Mouse (Mus musculus) liver, embryonic 16.5 days (tissue): ENCODE measurements at regions not wholly inside any gene's neighbourhood (a gene's known extent, or its start where the extent isn't known, plus 50 kb on each side); places are given as distances from the start of the nearest gene placed in this dataset.

Source experiments
- ATAC-seq: fragments of 200-750 bp; cut with Nextera tagmentation; 2 replicates; pipeline ENCODE4 v1.8.0; 2017; ENCODE audit warnings: low read depth, mild to moderate bottlenecking, moderate number of reproducible peaks, moderate library complexity
- H3K27ac ChIP-seq: fragments of 300-500 bp; sonication (generic); 2 replicates; pipeline ENCODE4 v1.5.1; 2014; ENCODE audit warnings: mild to moderate bottlenecking, low read length
- H3K27me3 ChIP-seq: fragments of 300-500 bp; sonication (generic); 2 replicates; pipeline ENCODE4 v1.6.1; 2014; ENCODE audit warnings: low read depth, low read length, mixed read lengths; ENCODE audit not compliant: control insufficient read depth, insufficient read depth
- H3K36me3 ChIP-seq: fragments of 300-500 bp; sonication (generic); 2 replicates; pipeline ENCODE4 v1.6.1; 2014; ENCODE audit warnings: mild to moderate bottlenecking; ENCODE audit not compliant: control insufficient read depth, insufficient read depth
- H3K4me1 ChIP-seq: fragments of 300-500 bp; sonication (generic); 2 replicates; pipeline ENCODE4 v1.6.1; 2014; ENCODE audit warnings: low read depth, low read length, mixed read lengths; ENCODE audit not compliant: control insufficient read depth
- H3K4me2 ChIP-seq: fragments of 300-500 bp; sonication (generic); 2 replicates; pipeline ENCODE4 v1.6.1; 2014; ENCODE audit warnings: low read depth, low read length, mixed read lengths
- H3K4me3 ChIP-seq: fragments of 300-500 bp; sonication (generic); 2 replicates; pipeline ENCODE4 v1.5.1; 2014; ENCODE audit warnings: low read depth, mild to moderate bottlenecking, low read length
- H3K9ac ChIP-seq: fragments of 300-500 bp; sonication (generic); 2 replicates; pipeline ENCODE4 v1.6.1; 2014; ENCODE audit warnings: low read depth, low read length
- H3K9me3 ChIP-seq: fragments of 300-500 bp; sonication (generic); replicated peaks from 2 replicates; pipeline ENCODE4 v1.6.1; 2016; ENCODE audit warnings: low read length; ENCODE audit not compliant: control insufficient read depth
- WGBS: fragments of 180-500 bp; shearing (Covaris S2); extraction: QIAGEN DNeasy Blood & Tissue Kit; methylation state at CpG from one replicate; pipeline ENCODE4 v1.1.7; 2014; ENCODE audit not compliant: insufficient replicate concordance; 5-methylcytosine and 5-hydroxymethylcytosine counted together

DNA sequence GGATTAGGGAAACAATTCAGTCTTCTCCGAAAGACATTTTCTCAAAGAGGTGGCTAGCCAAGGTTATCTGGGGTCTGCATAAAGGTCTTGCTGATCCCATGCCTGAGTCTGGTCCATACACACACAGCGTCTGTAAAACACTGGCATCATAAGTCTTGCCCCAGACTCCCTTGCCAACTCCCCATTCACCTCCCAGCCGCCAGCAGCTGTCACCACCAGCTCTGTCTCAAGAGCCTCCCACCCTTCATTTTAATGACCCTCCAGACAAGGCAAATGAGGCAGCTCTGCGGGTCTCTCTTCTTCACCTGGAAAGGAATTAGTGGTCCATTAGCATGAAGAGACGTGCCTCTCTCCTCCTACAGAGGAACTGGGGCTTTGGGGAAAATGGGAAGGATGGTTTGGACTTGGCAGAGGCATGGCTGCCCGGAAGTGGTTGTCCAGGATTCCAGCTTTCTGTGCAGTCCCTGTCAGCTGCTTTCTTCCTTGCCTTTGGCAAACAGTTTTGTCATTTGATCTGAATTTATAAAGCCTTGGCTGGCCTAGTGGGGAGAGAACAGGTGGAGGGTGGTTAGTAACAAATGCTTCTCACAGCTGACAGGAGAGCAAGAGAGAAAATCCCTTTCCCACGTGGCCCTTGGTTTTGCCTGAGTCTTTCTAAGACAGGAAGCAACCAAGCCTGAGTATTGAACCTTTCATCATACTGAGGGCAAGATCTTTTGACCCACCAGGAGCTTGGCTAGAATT, 173.3 kb upstream of the Opcml start:
- Histone ChIP-seq H3K27me3 (no peaks in the 10 kb centered on the region), H3K4me2 (no peak overlapping the region), H3K4me3 (no peak overlapping the region), H3K9me3 (no peaks in the 10 kb centered on the region), H3K27ac (no peak overlapping the region), H3K4me1 (no peaks in the 10 kb centered on the region), H3K9ac (no peak overlapping the region), H3K36me3 (no peaks in the 10 kb centered on the region)
- ATAC-seq = no peak
- 35% methylated on average over 7 of the region's 7 CpGs for WGBS

DNA sequence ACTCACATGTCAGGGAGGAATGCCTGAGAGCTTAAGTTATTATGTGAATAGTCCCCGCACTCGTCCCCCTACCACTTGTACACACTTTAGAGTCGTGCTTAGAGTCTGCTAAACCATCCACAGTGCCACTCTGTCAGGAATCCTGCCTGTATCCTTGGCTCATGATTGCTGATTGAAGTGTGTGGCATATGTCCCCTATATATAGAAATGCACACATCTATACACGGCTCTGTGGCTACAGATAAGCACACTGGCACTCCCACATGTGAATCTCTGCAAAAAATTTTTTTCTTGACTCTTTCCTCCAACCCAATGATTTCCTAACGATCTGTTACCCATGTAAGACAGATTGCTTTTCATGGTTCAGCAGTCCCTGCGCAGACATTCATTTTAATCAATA, 155.7 kb upstream of the Opcml start:
- no peaks in the 10 kb centered on the region for H3K36me3 ChIP-seq
- no peak for ATAC-seq
- no peak overlapping the region for H3K27ac ChIP-seq
- WGBS = 46% methylated on average over 6 of the region's 6 CpGs
- H3K27me3 ChIP-seq = no peaks in the 10 kb centered on the region
- no peak overlapping the region for H3K9ac ChIP-seq
- no peaks in the 10 kb centered on the region for H3K9me3 ChIP-seq
- no peak overlapping the region for H3K4me3 ChIP-seq
- H3K4me1 ChIP-seq = no peaks in the 10 kb centered on the region
- no peak overlapping the region for H3K4me2 ChIP-seq

DNA sequence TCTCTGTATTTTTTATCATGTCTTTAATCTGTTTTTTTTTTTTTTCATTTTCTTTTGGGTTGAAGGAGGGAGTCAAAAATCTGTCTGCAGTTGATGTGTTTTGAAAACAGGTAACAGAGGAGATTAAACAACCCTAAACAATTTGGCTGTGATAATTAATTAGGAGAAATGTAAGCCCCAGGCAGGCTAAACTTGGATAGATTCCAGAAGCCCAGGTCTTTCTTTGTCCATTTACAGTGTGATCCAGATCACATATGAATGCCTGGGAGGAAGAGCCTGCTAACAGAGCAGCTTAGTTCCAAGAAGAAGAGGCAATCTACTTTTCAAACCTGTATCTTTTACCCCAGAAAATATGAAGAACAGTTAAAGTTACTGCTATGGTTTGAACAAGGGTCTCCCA, 150.0 kb upstream of the Opcml start:
- Histone ChIP-seq H3K27ac (no peak overlapping the region), H3K27me3 (no peaks in the 10 kb centered on the region)
- no peak for ATAC-seq

DNA sequence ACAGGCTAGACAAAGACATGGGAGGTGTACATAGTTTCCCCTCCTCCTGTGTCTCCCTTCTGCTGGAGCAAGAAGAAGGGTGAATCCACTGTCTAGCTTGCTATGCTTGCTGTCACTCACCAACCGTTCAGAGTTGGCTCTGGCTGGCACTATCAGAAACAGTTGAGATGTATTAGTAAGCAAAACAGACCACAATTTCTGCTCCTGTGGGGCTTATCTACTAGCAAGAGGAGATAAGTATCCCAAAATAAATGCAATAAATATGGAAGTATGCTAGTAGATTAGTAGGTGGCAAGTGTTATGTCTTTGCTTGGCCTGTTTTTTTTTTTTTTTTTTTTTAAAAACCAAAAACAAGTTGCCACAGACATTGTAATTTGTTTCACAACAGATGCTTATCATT, 147.3 kb upstream of the Opcml start:
- Histone ChIP-seq H3K4me2 (no peak overlapping the region), H3K4me3 (no peak overlapping the region), H3K9me3 (no peaks in the 10 kb centered on the region), H3K4me1 (no peaks in the 10 kb centered on the region), H3K9ac (no peak overlapping the region), H3K27me3 (no peaks in the 10 kb centered on the region), H3K36me3 (no peaks in the 10 kb centered on the region), H3K27ac (no peak overlapping the region)
- 9% methylated on average over 1 of the region's 1 CpGs for WGBS
- no peak for ATAC-seq

More for the DNA sequence above, 150.0 kb upstream of the Opcml start:
- no peaks in the 10 kb centered on the region for H3K36me3 ChIP-seq
- no peaks in the 10 kb centered on the region for H3K9me3 ChIP-seq
- no peaks in the 10 kb centered on the region for H3K4me1 ChIP-seq
- no peak overlapping the region for H3K9ac ChIP-seq
- no peak overlapping the region for H3K4me2 ChIP-seq
- no peak overlapping the region for H3K4me3 ChIP-seq

DNA sequence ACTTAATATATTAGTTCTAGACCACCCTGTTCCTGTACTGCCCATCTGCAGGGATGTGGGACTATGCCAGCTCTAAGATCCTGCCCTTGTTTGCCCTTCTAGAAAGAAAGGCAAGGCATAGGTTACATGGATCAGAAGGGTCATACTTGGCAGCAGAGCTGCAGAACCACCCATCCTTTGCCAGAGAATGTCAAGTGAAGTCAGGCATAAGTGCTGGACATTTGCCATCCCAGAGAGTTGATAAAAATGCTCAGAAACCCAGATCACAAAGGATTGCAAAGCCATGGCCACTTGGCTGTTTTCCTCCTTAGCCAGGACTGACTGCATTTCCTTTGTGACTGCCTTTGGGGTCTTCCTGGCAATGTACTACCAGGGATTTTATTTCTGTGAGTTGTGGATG, 146.7 kb upstream of the Opcml start:
- no peak overlapping the region for H3K4me2 ChIP-seq

DNA sequence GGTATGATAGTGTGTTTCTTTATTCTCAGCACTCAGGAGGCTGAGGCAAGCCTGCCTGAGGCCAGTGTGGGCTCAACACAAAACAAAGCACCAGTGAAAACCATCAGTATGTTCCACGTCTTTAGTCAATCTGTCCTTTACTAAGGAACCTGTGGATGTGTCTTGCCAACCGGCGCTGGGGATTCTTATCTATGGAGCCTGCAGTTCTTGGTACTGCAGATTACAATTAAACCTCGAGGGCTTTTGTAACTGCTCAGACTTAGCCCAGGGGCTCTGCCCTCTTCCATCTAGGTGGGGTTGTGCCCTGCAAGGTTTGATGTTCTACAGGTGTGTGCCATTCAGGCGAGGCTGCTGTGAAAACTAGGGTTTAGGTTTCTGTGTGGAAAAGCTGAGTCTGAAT, 145.1 kb upstream of the Opcml start:
- H3K36me3 ChIP-seq = no peaks in the 10 kb centered on the region
- H3K4me2 ChIP-seq = no peak overlapping the region
- no peaks in the 10 kb centered on the region for H3K27me3 ChIP-seq
- no peak overlapping the region for H3K9ac ChIP-seq
- ATAC-seq = no peak
- no peak overlapping the region for H3K4me3 ChIP-seq
- H3K4me1 ChIP-seq = no peaks in the 10 kb centered on the region
- no peak overlapping the region for H3K27ac ChIP-seq
- WGBS = 28% methylated on average over 5 of the region's 5 CpGs
- no peaks in the 10 kb centered on the region for H3K9me3 ChIP-seq

More for the DNA sequence above, 146.7 kb upstream of the Opcml start:
- Histone ChIP-seq H3K9ac (no peak overlapping the region), H3K36me3 (no peaks in the 10 kb centered on the region), H3K27me3 (no peaks in the 10 kb centered on the region), H3K4me3 (no peak overlapping the region), H3K27ac (no peak overlapping the region), H3K4me1 (no peaks in the 10 kb centered on the region), H3K9me3 (no peaks in the 10 kb centered on the region)
- ATAC-seq = no peak

DNA sequence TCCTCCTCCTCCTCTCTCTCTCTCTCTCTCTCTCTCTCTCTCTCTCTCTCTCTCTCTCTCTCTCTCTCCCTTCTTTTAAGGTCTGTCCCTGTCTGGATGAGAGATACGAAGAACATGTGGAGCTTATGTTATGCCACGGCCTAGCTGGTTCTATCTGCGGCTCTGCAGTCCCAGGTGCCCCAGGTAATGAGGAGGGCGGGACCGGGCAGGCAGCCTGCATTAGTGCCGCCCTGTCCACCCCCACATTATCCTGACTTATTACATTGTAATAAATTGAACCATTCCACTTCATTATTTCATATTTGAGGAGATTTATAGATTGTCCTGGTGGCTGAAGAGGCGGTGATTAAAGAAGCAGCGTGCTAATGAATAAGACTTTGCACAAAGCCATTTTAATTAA, 144.5 kb upstream of the Opcml start:
- Histone ChIP-seq H3K4me3 (no peak overlapping the region), H3K27ac (no peak overlapping the region), H3K36me3 (no peaks in the 10 kb centered on the region), H3K4me2 (no peak overlapping the region), H3K27me3 (no peaks in the 10 kb centered on the region), H3K9me3 (no peaks in the 10 kb centered on the region), H3K4me1 (no peaks in the 10 kb centered on the region), H3K9ac (no peak overlapping the region)
- 73% methylated on average over 8 of the region's 8 CpGs for WGBS
- ATAC-seq = no peak

DNA sequence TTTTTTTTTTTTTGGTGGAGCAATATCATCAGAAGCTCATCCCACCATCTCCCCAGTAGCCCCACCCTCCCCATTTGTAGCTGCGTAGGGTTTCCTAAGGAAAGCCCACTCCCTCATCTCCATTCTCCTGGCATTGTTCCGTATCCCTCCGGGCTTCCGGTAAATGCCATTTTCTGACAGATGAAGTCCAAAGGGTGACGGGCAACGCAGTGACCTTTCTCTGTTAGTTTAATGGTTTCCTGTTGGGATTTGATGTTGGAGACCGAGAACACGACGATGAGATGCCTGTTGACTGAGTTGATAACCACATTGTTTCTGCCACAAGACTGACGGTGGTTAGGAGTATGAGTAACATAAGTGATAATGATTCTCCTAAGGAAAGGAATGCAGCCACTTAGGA, 143.6 kb upstream of the Opcml start:
- H3K27ac ChIP-seq = no peak overlapping the region
- no peak overlapping the region for H3K4me3 ChIP-seq
- no peak overlapping the region for H3K4me2 ChIP-seq
- WGBS = 21% methylated on average over 10 of the region's 10 CpGs
- no peaks in the 10 kb centered on the region for H3K27me3 ChIP-seq
- no peaks in the 10 kb centered on the region for H3K9me3 ChIP-seq
- no peak for ATAC-seq
- H3K4me1 ChIP-seq = no peaks in the 10 kb centered on the region
- H3K9ac ChIP-seq = no peak overlapping the region
- no peaks in the 10 kb centered on the region for H3K36me3 ChIP-seq

DNA sequence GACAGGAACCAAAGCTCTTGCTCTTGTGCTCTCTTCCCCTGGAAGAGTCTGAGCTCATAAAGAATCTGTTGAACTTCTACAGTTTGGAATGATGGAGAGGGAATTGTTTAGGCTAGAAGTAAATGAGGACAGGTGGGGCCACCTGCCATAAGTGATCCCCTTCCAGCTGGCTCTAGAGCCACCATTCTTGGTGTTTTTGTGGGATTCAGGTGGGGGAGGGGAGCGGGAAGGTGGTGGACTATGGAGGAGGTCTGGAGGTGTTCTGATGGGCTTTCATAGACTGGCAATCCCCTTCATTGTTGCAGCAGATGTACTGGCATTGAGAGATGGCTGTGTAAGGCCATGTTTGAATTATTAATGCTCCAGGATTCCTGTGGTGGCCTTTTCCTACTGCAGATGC, 132.6 kb upstream of the Opcml start:
- H3K9me3 ChIP-seq = no peaks in the 10 kb centered on the region
- H3K9ac ChIP-seq = no peak overlapping the region
- H3K36me3 ChIP-seq = no peaks in the 10 kb centered on the region
- H3K27ac ChIP-seq = no peak overlapping the region
- no peak overlapping the region for H3K4me3 ChIP-seq
- no peaks in the 10 kb centered on the region for H3K4me1 ChIP-seq
- ATAC-seq = no peak
- no peak overlapping the region for H3K4me2 ChIP-seq
- 79% methylated on average over 1 of the region's 1 CpGs for WGBS
- no peaks in the 10 kb centered on the region for H3K27me3 ChIP-seq
